Comparison of ENCODE assay signal across 30 mouse cellular contexts in genomic region chr8:64672920-64673319, GRCm38 (mm10). TPM values are rescaled to one million over a fixed set of nuclear protein-coding genes. Genes with fewer than 3 reads are reported as not detected.
DNase-seq lines count a peak whose midpoint lies in the region; TF ChIP-seq lines count a peak whose summit lies in the region.
"Had no signal": no experiment of that assay in that cellular context is flagged by ENCODE, and none has a peak within 500 bp of the region (broad histone marks: within the 10 kb centered on the region; RNA-seq: fewer than 3 reads in every experiment).

No protein-coding gene starts in this region.

- no peak for TF ChIP-seq POLR2A in myocyte (IDR thresholded peaks at IDR 0.05; ENCODE audit: insufficient read length, low read depth)

- no peak overlapping the region for H3K4me3 ChIP-seq in layer of hippocampus, adult 2 months
- H3K4me3 ChIP-seq in myocyte: no peak overlapping the region
- H3K4me3 ChIP-seq: embryonic facial prominence, embryonic 10.5 days; embryonic facial prominence, embryonic 13.5 days; forebrain, embryonic 10.5 days; forebrain, embryonic 13.5 days; heart, embryonic 12.5 days; heart, embryonic 15.5 days; hindbrain, embryonic 10.5 days; hindbrain, embryonic 13.5 days had no signal

- H3K4me2 ChIP-seq in myocyte (ENCODE audit: low read depth): peak overlapping the region; percentile 7
- H3K4me2 ChIP-seq: embryonic facial prominence, embryonic 13.5 days; forebrain, embryonic 13.5 days; heart, embryonic 12.5 days; heart, embryonic 15.5 days; hindbrain, embryonic 13.5 days had no signal

- TF ChIP-seq CTCF in layer of hippocampus, adult 2 months (conservative IDR thresholded peaks at IDR 0.05): no peak

- no peaks in the 10 kb centered on the region for H3K27me3 ChIP-seq in myocyte (ENCODE audit: control insufficient read depth, insufficient read depth, insufficient read length)
- H3K27me3 ChIP-seq: CH12.LX; embryonic facial prominence, embryonic 13.5 days; forebrain, embryonic 13.5 days; heart, embryonic 12.5 days; heart, embryonic 15.5 days; hindbrain, embryonic 13.5 days had no signal

- no peaks in the 10 kb centered on the region for H3K36me3 ChIP-seq in myocyte (ENCODE audit: control insufficient read depth, insufficient read depth)
- H3K36me3 ChIP-seq: embryonic facial prominence, embryonic 10.5 days; embryonic facial prominence, embryonic 13.5 days; forebrain, embryonic 10.5 days; G1E; heart, embryonic 12.5 days; heart, embryonic 15.5 days; hindbrain, embryonic 10.5 days had no signal

- H3ac ChIP-seq in myocyte (ENCODE audit: control insufficient read depth, insufficient read length): no peak overlapping the region

- peak overlapping the region; percentile 39; the same call in 1 of the 2 replicates for H3K27ac ChIP-seq in layer of hippocampus, adult 2 months
- H3K27ac ChIP-seq: embryonic facial prominence, embryonic 10.5 days; embryonic facial prominence, embryonic 13.5 days; forebrain, embryonic 10.5 days; forebrain, embryonic 13.5 days; heart, embryonic 15.5 days; hindbrain, embryonic 10.5 days; hindbrain, embryonic 13.5 days; hindbrain, postnatal 0 days had no signal

- H3K79me2 ChIP-seq in myocyte (ENCODE audit: control insufficient read depth, insufficient read depth): peaks cover 3% of the 10 kb centered on the region

- DNase-seq in layer of hippocampus, adult 2 months (ENCODE audit: low spot score in 2 of 2): no peak
- no peak for DNase-seq in layer of hippocampus, adult 8-10 months (ENCODE audit: low spot score in 2 of 2)
- peak; percentile 72 for DNase-seq in 3T3-L1 (ENCODE audit: low read depth, low spot score)
- DNase-seq in NIH3T3 (ENCODE audit: low read depth): peak; percentile 33
- DNase-seq in left cerebral cortex, adult 8-10 months (ENCODE audit: low spot score in 2 of 2): no peak
- DNase-seq in adrenal gland, adult 8-10 months: no peak
- DNase-seq: adrenal gland, adult 2 months; adrenal gland, postnatal 25 days; cerebellum, adult 11-12 months; cerebellum, adult 8-10 months; cerebellum, postnatal 10 days; cerebellum, postnatal 36 days; embryo, embryonic 11 days; gastrocnemius, postnatal 10 days; gastrocnemius, postnatal 36 days; heart, postnatal 10 days; heart, postnatal 36 days had no signal

TF ChIP-seq in myocyte, 11 proteins besides CTCF, POLR2A, EP300 and RAD21:
- no peak for TF ChIP-seq E2F4 (IDR thresholded peaks at IDR 0.05; ENCODE audit: insufficient read depth)
- no peak for TF ChIP-seq REST (IDR thresholded peaks at IDR 0.05; ENCODE audit: insufficient read depth, insufficient read length)
- no peak for TF ChIP-seq TCF3 (IDR thresholded peaks at IDR 0.05; ENCODE audit: insufficient read length, low read depth)
- no peak for TF ChIP-seq SRF (IDR thresholded peaks at IDR 0.05; ENCODE audit: control insufficient read depth, insufficient read length, low read depth)
- no peak for TF ChIP-seq CEBPB (IDR thresholded peaks at IDR 0.05; ENCODE audit: insufficient read depth, poor library complexity, severe bottlenecking)
- TF ChIP-seq MYOD1 (IDR thresholded peaks at IDR 0.05; ENCODE audit: control insufficient read depth in 1 of 3, insufficient read length in 2 of 3, low read depth in 2 of 3): no peak
- no peak for TF ChIP-seq POLR2AphosphoS2 (IDR thresholded peaks at IDR 0.05; ENCODE audit: insufficient read length, low read depth)
- no peak for TF ChIP-seq MAX (IDR thresholded peaks at IDR 0.05; ENCODE audit: low read depth)
- no peak for TF ChIP-seq TCF12 (IDR thresholded peaks at IDR 0.05; ENCODE audit: insufficient read depth, poor library complexity, severe bottlenecking)
- TF ChIP-seq USF1 (IDR thresholded peaks at IDR 0.05; ENCODE audit: low read depth): no peak

RNA-seq across cellular contexts. Expression of gene Cpe, which starts 19.9 kb away (rescaled TPM):
- total RNA-seq in layer of hippocampus, adult 2 months (2021): 1,000 to 10,000 TPM; 2,581 to 2,789 TPM
- total RNA-seq in layer of hippocampus, adult 8-10 months (2022): 1,000 to 10,000 TPM; 2,655 to 2,856 (median 2,753) TPM
- polyA plus RNA-seq in myocyte (2012; fragmentation: generic; extraction: Trizol): 44.3 TPM
- 1,000 to 10,000 TPM; 2,072 to 2,143 (median 2,114) TPM for total RNA-seq in left cerebral cortex, adult 8-10 months (2022)
- total RNA-seq in adrenal gland, adult 8-10 months (2022): 1,000 to 10,000 TPM in 2 of 4 experiments, 100 to 1,000 TPM in 2; 953 to 1,190 (median 1,047) TPM
- total RNA-seq: granulocyte monocyte progenitor cell, adult 5-6 weeks had no signal
- polyA plus RNA-seq: G1E had no signal

Comparison
In these comparisons a context has a peak if more than half of its experiments do, and no peak if none do; other contexts are left out.
1. DNase-seq: peak in 3T3-L1 (single experiment) and NIH3T3 (single experiment); none in layer of hippocampus, adult 2 months (0 of 2), layer of hippocampus, adult 8-10 months (0 of 2), left cerebral cortex, adult 8-10 months (0 of 2) and adrenal gland, adult 8-10 months (single experiment).